Mouse (Mus musculus): ENCODE measurements at regions not wholly inside any gene's neighbourhood (a gene's known extent, or its start where the extent isn't known, plus 50 kb on each side); places are given as distances from the start of the nearest gene placed in this dataset.

DNA sequence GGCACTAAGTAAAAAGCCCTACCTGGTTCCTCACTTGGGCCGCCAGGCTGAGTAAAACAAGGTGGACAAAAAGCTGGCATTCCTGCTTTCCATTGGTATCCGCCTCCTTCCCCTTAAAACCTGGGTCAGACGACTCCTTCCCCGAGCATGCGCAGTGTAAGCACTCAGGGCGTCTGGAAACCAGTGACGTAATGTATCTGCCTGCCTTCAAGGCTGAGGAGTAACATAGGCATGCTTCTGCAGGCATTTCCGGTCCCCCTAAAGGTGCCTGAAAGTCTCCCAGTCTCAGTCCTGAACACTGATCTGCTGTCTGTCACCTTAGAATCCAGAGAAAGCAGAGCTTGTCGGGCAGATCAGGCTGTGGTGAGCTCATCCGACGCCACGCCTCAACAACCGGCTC is 140.7 kb downstream of the Cd24a start:
- no peak for DNase-seq

DNA sequence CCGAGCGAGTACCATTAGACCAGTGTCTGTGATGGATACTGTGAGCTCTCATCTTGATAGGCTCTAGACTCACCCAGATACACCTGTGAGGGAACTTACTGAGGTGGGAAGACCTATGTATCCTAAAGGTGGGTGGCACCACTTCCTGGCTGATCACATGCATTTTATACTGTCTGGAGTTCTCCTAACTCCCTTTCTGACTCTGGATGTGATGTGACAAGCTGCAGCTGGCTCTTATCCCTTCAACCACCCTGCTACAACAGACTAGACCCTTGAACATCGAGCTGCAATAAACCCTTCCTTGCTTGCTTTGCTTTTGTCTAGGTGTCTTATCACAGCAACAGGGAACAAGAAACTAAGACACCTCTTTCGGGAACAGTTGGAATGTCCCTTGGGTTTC is 143.3 kb downstream of the Cd24a start:
- no peak for DNase-seq

DNA sequence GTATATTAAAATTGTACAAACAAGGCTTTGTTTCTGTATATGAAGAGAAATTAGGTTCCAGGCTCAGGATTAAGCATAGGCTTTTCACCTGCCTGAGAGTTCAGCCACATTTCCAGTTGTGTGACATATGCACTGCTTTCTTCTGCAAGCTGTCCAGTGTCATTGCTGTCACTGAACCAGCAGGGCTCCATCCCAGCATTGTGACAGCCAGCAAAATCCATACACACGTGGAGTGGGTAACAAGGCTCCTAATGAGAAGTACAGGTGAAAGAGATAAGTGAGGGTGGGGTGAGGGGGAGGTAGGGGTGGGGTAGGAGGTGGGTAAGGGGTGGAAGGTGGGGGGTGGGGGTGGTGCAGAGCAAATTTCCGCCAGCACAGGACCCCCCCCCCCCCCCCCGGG is 144.1 kb downstream of the Cd24a start:
- DNase-seq = no peak

GRCm38 (mm10) chr10:43722711-43723614 is 144.9 kb downstream of the Cd24a start:
- DNase-seq = peak in 1 of 2 experiments; percentile 29

- DNase-seq = peak in 1 of 2 experiments; percentile 32
These were observed 145.5 kb downstream of the Cd24a start for GRCm38 (mm10) chr10:43723615-43723937.

- DNase-seq = no peak
These were observed 149.7 kb downstream of the Cd24a start for GRCm38 (mm10) chr10:43727746-43728145.

- no peak for DNase-seq
These were observed 151.1 kb downstream of the Cd24a start for GRCm38 (mm10) chr10:43729184-43729583.

DNA sequence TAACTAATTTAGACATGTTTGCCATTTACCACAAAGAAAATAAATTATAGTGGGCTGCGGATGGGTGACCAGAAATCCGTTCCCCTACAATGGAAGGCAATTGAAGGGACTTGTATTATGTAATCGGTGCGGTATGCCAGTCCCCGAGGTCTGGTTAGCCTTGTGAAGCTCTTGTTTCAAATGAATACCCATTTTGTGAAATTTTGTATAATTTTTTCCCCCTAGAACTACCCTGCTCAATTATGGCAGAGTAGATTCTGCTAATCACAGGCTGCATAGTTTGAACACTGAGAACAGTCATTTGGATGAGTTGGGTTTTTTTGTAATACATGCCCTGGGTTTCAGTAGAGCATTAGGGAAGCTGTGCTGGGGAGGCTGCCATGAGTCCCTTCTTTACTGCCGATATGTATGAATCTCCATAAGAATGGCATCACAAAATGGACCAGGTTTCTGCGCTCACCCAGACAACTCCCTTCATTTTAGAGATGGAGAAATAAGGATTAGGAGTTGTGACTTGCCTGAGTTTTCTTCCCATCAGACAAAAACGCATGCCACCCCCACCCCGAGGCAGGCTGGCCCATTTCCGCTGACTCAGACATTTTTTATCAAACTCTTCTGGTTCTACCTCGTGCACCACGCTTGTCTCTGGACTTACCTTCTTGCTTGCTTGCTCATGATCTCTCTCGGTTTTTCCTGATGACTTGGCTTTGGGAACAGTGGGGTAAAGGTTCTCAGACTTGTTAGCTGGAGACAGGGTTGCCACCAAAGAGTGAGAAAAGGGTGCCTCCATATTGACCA is 155.7 kb downstream of the Cd24a start:
- DNase-seq = no peak

DNA sequence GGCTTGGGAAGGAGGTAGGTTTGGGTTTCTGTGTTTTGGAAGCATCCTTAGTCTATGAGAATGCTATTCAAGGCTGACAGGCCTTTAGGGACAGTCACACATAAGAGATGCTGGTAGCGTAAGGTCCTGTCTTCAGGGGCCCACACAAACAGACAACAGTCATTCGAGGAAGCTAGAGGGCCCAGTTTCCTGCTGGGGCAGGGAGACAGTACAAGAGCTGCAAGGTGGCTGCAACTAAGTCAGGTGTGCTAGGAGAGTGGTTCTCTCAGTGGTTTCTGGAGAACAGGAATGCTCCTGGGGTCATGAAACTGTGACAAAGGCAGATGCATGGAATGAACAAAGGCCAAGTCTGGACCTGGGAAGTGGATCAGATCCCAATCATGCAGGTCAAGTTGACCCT is 161.1 kb downstream of the Cd24a start:
- no peak for DNase-seq

- DNase-seq = no peak
These were observed 161.6 kb downstream of the Cd24a start for GRCm38 (mm10) chr10:43739718-43740117.

GRCm38 (mm10) chr10:43740204-43740865 is 161.2 kb downstream of the Qrsl1 start:
- DNase-seq = peak in 1 of 2 experiments; percentile 14

DNA sequence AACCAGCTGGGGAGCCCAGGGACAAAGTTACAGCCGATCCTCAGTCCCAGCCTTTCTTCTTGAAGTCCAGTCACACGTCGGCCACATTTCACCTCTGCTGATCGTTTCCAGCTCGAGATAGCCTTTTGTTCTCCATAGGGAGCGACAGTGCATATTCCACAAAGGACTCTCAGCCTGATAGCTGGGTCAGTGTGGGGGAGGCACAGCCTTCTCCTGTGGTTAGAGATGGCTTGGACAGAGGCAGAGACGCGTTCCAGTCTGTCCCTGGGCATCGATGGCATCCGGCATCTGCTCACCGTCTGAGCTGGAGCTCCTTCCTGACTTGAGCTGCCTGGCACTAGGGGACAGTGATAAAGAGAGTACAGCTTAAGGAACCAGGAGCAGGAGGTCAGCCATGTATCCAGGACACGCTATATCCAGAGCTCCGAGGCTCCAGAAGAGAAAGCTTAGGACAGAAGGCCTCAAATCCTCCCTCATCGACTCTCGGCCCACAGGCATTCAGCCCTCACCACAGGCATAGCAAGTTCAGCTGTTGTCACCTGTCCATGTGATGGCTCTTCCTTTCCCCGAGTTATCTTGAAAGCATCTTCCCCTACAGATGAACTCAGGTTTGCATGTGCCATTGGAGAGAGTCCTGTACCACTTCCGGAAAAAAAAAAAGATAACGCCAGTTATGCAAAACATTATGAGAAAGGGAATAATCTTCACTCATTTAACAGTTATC is 160.0 kb downstream of the Qrsl1 start:
- no peak for DNase-seq

GRCm38 (mm10) chr10:43742085-43743054 is 159.2 kb downstream of the Qrsl1 start:
- DNase-seq = no peak

DNA sequence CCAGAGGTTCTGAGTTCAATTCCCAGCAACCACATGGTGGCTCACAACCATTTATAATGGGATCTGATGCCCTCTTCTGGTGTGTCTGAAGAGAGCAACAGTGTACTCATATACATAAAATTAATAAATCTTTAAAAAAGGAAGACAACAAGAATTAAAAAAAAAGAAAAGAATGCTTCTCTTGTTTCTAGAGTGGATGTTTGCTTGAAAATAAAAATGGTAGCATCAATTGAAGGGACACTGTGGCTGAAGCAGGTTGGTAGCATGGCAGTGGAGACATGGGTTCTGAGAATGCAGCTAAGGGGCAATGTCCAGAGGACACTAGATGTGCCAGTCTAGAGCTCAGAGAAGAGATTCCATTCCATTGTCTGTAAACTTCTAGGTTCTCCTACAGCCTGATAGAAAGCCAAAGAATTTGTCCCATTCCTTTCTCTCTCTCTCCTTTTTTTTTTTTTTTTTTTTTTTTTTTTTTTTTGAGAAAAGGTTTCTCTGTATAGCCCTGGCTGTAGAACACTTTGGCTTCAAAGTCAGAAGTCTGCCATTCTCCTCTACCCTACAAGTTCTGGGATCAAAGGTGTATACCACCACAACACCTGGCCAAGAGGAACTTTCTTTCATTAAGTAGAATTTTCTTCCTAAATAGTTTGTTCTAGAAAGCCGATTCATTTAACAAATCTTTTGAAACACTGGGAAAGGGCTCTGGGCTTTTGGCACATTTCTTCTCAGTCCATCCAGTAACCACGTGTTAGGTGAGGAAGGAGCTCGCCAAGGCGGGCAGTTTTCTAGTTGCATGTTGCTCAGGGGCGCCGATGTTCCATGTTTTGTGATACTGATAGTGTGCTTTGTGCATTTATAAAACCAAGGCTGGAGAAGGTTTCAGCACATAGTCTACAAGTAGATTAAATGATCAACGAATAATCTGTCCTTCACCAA is 158.1 kb downstream of the Qrsl1 start:
- no peak for DNase-seq

DNA sequence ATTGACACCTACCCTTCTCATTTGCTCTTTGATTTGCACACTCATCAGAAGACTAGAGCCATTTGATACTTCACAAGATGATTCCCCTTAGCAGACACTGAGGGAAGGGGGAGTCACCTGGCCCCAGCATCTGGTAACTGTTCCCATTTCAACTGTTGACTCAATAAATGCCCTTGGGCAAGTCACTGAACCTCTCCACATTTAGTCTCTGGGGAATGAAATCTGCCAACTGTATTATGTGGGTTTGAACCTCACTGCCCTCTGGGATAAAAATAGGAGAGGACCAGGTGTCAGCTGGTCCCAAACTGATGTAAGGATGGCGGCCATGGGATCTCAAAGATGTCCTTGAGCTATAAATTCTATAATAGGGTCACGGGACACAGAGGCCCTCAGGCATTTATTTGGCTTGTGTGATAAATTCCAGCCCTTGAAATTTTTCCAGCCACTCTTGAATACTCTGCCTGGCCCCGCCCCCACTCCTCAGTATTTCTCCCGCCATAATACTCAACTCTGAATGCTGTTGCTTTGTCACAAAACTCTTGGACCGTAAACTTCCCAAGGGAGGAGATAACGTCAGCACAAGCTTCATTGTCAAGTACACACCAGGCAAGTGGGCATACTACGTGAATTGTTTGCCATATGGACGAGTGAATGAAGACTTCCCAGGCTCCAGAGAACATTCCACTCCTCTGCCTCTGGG is 155.5 kb downstream of the Qrsl1 start:
- no peak for DNase-seq

GRCm38 (mm10) chr10:43746631-43747001 is 154.9 kb downstream of the Qrsl1 start:
- DNase-seq = no peak

- DNase-seq = no peak
These were observed 154.0 kb downstream of the Qrsl1 start for GRCm38 (mm10) chr10:43747541-43747940.

DNA sequence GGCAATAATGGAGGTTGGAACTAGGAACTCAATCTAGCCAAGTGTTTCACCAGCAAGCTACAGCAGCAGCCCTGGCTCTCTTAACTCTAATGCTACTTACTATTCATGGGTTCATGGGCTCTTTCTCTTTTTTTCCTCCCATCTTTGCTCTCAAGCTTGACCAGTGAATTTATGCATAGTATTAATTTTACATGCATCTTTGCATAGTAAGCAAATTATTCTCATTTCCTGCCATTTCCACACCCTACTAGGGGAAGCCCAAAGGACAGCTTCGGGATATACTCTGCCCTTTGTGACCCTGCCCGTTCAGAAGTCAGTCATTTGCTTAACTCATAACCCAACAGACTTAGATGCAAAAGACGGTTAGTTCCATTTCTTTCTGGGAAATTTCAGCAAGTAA is 153.2 kb downstream of the Qrsl1 start:
- DNase-seq = no peak

DNA sequence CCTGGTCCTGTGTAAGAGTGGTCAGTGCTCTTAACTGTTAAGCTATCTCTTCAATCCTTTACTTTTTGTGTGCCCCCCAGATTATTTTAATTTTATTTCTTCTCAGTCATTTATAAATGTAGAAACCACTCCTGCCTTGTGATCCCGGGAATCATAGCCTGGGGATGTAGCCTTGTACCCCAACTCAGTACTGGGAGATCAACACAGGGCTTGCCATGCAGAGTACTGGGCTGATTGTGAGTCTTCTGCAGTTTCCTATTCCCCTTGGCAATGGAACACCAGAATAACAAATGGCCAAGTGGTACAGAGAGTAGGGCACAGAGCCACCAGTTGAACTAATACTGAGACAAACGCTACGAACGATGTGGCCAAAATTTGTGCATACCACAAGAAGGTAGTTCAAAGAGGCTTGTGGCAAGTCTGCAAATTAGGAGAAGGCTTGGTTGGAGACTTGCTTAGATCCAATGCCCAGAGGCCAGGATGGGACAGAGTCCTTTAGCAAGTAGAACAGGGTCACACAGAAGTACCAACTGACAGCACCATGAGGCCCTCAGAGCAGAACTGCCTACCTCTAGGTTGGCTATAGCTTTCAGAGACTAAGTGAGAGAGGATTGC is 151.9 kb downstream of the Qrsl1 start:
- DNase-seq = no peak

Data from cerebellum, postnatal 25 days (tissue).